Mouse (Mus musculus): ENCODE results near the gene Scd3.
"Not testable (repeated sequence)": the region's sequence is repeated elsewhere in the genome, so short reads cannot be mapped to it uniquely, and the experiment has no call there.

Scd3 gene

DNA sequence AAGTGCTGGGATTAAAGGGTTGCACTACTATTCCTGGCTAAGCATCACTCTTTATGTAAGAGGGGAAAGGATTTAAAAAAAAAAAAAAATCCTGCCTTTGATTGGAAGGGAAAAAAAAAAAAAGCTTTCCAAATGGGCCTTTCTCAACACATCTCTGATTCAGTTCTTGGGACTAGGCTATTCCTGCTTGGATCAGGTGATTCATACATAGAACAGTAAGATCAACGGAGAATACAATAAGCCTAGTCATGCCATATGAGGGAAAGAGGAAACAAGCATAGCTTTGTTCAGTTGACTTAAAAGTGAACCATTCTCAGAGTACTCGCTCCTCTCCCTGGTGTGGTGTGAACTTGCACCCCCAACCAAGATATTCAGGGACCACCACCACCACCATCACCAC is 35.8 kb downstream of the Scd3 start:
- no peak for DNase-seq

DNA sequence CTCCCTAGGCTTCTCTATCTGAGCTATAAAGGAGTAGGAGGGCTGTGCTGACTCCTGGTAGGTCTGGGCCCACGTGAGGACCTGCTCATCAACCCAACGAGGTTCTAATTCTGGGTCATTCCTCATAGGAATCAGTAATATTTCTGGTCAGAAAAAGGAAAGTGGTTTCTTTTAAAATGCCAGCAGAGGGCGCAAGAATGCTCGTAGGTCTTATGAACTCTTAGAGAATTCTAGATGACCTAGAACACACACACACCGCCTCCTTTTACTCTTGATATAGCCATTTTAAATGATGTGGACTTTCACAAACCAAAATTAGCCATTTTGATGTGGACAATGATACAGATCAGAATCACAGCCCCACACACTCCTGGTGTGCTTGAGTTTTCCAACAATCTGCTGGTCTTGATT is 42.7 kb downstream of the Scd3 start:
- no peak for DNase-seq

DNA sequence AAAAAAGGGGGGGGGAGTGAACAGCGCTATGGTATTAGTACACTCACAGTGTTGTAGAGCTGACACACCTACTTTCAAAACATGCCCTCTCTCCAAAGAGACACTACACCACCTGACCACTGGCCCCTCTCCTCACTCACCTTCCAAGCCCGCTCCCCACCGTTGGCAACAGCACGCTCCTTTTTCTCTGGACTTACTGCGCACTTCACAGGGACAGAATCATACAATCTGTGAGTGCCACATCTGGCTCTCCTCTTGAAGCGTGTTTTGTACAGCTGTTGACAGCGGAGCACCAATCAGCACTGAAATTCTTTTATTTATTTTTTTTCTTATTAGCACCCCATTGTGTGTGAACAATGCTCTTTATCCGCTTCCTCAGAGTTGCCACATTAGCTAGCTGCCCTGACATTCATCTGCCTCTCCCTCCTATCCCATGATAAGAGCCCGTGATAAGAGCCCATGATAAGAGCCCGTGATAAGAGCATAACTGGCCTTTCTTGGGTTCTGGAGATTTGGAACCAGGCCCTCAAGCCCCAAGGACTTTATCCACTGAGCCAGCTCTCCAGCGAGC is 43.4 kb downstream of the Scd3 start:
- DNase-seq: no peak

GRCm38 (mm10) chr19:44247281-44248080 is 44.4 kb downstream of the Scd3 start:
- peak in 1 of 2 experiments; percentile 20 for DNase-seq

GRCm38 (mm10) chr19:44248081-44248853 is 45.2 kb downstream of the Scd3 start:
- DNase-seq: peak; percentile 97

- no peak for DNase-seq
Measured at GRCm38 (mm10) chr19:44248854-44249351, 45.8 kb downstream of the Scd3 start.

DNA sequence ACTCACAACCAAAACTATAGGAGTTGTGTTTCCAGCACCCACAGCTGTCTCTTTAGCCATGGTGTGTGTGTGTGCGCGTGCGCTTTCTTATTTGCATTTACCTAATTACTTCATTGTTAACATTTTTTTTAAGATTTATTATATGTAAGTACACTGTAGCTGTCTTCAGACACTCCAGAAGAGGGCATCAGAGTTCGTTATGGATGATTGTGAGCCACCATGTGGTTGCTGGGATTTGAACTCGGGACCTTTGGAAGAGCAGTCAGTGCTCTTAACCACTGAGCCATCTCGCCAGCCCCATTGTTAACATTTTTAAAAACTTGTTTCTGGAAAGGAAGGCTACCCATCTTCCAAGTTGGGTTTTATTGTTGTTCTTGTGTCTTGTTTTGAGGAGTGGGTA is 48.1 kb downstream of the Scd3 start:
- DNase-seq: not testable (repeated sequence)

DNA sequence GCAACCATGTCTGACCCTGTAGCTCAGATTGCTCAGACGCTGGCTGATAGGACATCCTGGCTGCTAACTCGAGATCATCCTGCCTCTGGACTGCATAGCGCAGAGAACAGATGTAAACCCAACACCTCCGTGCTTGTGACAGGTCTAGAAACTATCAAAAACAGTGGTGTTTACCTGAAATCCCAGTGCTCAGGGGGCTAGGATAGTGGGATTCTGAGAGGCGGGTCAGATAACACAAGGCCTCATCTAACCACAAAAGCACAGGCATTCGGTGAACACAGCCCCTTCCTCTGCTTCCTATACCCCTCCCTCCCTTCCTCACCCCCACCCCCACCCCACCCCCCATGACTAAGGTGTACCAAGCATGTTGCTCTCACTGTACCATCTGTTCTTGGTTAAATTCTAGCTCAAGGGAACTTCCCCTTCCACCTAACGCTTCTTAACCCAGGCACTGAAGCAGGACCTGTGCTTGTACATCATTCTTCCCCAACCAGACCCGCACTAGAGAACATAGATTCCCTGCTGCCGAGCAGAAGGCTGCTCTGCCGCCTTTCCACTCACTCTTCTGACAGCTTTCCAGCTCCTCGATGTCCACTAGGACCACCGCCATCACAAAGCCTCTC is 49.0 kb downstream of the Scd3 start:
- DNase-seq: no peak

DNA sequence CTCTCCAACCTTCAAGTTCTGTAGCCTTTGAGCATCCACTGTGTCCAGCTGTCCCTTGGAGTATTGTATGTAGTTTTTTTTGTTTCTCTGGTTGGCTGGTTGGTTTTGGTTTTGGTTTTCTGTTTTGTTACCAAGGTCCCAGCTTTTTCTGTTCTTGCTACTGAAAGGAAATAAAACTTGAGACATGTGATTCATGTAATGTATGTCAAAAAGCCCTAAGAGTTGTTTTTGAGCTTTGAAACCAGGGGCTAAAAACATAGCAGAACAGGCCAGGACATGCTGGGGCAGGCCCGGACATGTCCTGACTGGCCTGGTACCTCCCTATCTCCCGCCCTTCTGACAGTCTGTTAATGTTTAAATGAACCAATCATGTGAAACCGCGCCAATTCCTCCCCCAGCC is 51.0 kb downstream of the Scd3 start:
- not testable (repeated sequence) for DNase-seq

DNA sequence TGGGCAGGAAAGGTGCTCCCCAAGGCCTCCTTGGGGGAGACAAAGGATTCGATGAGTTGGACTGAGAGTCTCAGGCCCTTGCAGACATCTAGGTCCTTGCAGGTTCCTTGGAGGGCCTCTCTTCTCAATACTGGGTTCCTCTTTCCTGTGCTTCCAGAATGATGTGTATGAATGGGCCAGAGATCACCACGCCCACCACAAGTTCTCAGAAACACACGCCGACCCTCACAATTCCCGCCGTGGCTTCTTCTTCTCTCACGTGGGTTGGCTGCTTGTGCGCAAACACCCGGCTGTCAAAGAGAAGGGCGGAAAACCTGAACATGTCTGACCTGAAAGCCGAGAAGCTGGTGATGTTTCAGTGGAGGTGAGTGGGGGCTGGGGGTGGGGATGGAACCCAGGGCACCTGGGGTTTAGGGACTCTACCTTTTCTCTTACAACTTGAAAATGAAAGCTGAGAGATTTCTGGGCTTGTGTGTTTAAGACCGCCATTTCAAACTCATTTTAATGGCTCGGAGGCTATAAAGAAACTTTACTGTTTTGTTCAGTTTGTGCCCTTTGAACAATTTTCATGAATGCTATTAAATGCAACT is 54.4 kb downstream of the Scd3 start:
- DNase-seq: no peak

DNA sequence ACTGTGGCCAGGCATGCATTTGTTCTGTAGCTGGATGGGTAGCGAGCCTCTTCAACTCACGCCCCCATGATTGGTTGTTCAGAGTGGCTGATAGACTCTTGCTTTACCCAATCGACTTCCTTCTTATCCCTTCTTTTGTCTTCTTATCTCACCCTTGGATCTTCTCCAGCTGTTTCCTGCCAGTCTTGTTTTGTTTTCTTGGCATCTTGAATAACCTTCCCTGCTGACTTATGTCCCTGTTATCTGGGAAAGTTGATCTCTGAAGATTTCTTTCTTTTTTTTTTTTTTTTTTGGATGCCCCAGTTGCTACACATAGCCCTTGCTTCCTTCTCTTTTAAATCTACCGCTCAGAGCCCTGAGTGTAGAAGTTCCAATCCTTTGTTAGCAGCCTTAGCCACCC is 56.4 kb downstream of the Scd3 start:
- no peak for DNase-seq

- no peak for DNase-seq
Measured at GRCm38 (mm10) chr19:44260487-44260886, 57.4 kb downstream of the Scd3 start.

DNA sequence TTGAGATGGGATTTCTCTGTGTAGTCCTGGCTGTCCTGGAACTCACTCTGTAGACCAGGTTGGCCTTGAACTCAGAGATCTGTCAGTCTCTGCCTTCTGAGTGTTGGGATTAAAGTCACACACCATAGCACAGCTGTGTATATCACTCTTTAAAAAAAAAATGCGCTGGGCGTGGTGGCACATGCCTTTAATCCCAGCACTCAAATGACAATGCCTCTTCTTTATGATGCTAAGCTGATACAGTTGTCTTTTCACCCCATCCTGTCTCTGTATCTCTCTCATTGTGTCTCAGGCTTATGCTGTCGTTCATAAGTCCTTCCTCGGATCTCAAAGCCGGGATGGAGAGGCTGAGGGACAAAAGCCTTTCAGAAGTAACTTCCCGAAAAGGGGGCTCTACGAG is 58.7 kb downstream of the Scd3 start:
- no peak for DNase-seq

DNA sequence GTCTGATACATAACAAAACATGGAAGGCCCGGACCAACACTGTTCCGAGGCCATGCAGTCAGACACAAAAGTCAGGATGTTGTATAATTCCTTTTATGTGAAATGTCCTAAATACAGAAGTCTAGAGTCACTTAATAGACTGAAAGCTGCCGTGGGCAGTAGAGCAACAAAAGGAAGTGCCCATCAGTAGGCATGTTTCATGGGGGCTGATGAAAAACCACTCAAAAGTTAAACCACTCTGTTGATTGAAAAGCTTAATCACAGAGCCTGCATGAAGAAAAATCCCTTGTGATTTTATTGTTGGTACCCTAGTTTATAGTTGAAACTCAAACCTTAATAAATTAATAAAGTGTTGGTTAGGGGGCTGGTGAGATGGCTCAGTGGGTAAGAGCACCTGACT is 60.5 kb downstream of the Scd3 start:
- DNase-seq: no peak

- no peak for DNase-seq
Measured at GRCm38 (mm10) chr19:44264226-44264625, 61.2 kb downstream of the Scd3 start.

DNA sequence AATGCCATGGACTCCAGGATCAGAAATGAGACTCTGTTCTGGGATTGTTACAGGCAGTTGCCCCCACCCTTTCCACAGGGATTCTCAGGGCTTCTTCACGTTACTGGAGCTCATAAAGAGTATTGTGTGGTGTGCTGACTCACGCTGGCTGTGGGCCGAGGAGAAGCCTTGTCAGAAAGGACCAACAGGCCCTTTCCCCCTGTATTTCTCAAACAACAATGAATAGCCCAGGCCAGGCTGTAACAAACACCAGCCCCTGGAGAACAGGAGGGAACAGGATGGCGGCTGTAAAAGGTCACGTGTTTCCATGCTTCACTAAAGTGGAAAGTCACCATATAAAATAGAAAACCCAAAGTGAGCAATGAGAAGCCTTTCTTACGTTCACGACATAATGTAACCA is 62.2 kb downstream of the Scd3 start:
- no peak for DNase-seq

DNA sequence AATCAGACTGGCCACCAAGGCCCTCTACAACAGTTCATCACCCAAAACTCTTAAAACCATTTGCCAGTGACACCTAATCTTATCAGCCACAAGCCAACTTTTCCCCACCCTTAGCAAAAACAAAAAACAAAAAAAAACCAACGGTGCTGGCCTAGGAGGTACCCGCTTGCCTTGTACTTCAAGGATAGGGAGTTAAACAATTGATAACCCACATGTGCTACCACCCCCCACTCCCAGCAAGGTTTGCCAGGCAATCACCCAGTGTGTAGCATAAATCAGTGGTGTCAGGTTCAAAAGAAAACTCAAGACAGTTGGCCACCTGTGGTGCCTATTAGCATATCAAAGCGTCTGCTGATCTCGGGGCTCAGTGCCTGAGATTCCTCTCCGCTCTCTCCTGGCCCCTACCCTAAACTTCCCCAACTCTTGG is 62.9 kb downstream of the Scd3 start:
- no peak for DNase-seq

DNA sequence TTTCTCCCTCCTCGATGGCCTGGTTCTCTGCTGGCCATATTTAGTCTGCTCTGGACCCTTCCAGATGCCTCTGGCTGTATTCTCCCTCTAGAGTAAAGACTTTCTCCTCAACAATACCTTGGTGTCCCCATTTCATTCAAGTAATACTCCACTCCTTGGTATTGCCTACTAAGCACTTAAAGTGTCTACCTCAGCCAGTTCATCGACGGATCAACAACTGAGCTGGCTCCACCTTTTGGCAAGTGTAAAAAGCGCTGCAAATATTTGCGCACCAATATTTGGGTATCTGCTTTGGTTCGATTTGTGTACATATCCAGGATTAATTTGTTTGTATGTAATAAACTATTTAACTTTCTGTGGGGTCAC is 63.4 kb downstream of the Scd3 start:
- DNase-seq: no peak

GRCm38 (mm10) chr19:44266824-44267498 is 63.9 kb downstream of the Scd3 start:
- DNase-seq: peak; percentile 69 to 80

GRCm38 (mm10) chr19:44267499-44268002 is 64.5 kb downstream of the Scd3 start:
- no peak for DNase-seq

GRCm38 (mm10) chr19:44273711-44274110 is 70.6 kb downstream of the Scd3 start:
- no peak for DNase-seq

DNA sequence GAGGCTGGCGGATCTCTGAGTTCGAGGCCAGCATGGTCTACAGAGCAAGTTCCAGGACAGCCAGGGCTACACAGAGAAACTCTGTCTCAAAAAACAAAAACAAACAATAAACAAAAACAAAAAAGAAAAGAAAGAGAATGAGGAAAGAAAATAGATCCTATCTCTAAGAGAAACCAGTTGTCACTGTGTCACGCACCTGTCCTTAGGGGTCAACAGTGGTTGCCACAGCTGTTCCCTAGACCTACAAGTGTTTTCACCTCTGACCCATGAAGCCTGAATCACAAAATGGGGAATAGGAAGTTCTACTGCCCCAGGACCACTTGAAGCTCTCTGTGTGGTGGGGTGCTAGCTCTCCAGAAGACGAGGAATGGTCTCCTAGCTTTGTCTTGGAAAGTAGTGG is 71.4 kb downstream of the Scd3 start:
- no peak for DNase-seq

All from thymus, adult 18-20 months (tissue).